Mouse (Mus musculus) MN1 (cell line): ENCODE measurements around the gene Tmem35b.
"Not testable (repeated sequence)": the region's sequence is repeated elsewhere in the genome, so short reads cannot be mapped to it uniquely, and the experiment has no call there.

Source experiments
- DNase-seq: peaks from one replicate; pipeline ENCODE4 v3.0.0-alpha.2; 2016; ENCODE audit warnings: low spot score

Gene Tmem35b

DNA sequence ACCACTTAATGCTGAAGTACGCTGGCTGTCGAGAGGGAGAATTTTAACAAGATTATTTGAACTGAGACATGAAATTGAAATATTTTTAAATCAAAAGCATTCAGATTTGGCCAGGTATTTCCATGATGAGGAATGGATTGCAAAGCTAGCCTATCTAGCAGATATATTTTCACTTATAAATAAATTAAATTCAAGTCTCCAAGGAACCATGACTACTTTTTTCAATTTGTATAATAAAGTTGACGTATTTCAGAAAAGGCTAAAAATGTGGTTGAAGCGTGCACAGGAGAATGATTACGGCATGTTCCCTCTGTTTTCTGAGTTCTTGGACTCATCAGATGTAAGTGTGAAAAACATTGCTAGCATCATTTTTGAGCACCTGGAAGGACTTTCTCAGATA is at the start of gene Tmem35b:
Gene Tmem35b, plus strand, starts transcription at position 301 of the 400 bp plus-strand sequence.
- no peak for DNase-seq

DNA sequence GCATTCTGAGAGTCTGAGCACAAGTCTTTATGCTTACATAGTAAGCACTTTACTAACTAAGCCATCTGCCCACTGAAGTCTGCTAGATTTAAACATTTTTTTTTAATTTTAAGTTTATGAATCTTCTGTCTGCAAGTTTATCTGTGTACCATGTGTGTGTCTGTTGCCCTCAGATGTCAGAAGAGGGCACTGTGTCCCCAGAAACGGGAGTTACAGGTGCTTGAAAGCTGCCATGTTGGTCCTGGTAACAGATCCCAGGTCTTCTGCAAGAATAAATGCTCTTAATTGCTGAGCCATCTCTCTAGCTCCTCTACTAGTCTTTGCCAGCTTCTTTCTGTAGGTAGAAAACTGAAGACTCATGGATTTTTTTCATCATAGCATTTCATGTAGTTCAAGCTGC is 48.6 kb upstream of the Tmem35b start:
- DNase-seq: no peak

DNA sequence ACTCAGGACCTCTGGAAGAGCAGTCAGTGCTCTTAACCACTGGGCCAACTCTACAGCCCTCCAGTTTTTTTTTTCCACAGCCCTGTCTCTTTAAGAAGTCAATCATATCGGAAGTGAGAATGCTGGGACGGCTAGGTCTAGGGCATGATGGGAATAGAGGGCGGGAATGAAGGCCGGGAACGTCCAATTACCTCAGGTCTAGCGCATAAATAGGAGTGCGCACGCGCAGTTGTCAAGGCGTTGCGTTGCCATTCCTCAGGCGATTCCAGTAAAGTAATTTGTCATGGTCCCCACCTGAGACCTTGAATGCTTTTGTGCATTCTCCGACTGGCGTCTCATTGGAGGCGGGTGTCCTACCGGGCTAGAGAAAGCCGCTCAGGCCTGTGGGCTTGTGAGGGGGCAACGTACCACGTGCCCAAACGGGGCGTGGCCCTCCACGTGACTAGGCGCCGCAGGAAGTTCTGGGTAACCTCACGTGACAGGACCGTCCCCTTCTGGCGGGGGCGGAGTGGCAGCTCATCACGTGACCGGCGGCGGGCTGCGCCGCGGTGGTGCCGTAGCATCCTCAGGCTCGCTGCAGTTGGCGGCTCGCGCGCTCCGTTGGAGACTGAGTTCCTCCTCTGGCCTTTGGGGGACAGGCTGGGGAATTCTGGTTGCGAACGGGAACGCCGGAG is 46.5 kb upstream of the Tmem35b start, which contains the start of gene Zmym6:
Gene Zmym6, plus strand, starts transcription at position 509 of the 674 bp plus-strand sequence.
- peak; percentile 88 for DNase-seq

DNA sequence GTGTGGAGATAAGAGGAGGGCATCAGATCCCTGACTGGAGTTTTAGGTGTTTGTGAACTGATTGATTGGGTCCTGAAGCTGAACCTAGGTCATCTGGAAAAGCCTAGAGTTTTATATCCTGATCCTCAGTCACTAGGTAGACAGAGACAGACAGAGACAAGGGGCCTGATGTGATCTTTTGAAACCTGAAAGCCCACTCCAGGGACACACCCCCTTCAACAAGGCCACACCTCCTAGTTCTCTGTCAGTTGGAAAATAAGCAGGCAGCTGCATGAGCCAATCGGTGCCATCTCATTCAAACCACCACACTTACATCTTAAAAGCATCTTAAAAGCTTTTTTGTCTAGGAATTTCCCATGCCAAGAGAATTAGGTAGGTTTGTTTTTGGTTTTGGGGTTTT is 42.7 kb upstream of the Tmem35b start:
- no peak for DNase-seq

DNA sequence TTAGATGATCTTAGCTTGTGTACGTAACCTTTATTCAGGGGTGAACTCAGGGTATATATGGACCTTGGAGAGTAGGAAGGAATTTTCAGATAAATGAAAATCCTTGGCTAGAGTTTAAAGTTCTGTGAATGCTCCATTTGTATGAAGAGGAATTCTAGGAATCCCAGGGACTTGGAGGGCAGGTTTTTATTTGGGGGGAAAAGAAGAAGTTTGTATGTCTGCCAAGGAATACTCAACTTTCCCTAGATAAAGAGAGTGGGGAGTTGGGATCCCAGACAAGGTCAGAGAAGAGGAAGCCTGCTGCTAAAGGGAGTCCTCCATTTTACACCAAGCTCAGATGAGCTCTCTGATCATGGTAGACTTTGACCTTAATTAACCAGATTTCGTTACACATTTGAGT is 40.4 kb upstream of the Tmem35b start:
- DNase-seq: no peak

DNA sequence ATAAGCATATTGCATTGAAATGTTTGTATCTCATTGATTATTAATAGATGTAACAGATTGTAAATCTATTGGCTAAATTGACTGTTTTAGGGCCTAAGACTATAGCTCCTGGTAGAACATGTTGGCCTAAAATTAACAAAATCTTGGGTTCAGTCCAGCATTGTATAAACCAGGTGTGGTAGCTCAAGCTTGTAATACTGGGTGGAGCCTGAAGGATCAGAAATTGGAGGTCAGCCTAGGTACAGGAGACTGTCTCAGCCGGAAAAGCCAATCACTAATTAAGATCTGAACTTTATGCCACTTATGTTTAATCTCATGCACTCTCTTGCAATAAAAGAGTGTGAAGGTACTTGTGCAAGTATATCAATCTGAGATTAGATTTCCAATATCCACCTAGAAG is 37.7 kb upstream of the Tmem35b start:
- no peak for DNase-seq

DNA sequence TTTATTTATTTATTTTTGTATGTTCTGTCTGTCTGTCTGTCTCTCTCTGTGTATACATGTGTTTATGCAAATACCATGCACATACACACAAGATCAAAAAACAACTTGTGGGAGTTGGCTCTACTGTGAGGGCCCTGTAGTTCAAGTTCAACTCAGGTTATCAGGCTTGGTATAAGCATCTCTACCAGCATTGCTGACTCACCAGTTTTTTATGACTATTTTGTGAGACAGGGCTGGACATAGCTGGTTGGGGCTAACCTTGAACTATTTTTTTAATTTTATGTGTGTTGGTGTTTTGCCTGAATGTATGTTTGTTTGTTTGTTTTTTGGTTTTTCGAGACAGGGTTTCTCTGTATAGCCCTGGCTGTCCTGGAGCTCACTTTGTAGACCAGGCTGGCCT is 32.3 kb upstream of the Tmem35b start:
- DNase-seq: no peak

DNA sequence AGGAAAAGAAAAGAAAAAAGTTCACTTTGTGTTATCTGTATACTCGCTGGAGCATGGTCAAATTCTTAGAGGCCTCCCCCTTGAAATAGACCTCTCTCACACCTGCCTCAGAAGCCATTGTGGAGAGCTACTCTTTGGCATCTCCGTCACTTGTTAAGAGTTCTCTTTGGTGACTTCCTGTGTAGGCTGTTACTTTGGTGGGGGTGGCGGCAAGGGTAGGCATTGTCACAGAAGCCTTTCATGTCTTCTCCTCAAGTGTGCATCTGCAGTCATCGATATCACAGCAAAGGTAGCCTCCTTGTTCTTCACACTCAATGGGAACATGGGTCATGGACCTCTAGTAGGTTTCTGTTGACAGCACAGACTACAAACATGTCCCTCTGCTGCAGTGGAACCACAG is 28.4 kb upstream of the Tmem35b start:
- DNase-seq: no peak

DNA sequence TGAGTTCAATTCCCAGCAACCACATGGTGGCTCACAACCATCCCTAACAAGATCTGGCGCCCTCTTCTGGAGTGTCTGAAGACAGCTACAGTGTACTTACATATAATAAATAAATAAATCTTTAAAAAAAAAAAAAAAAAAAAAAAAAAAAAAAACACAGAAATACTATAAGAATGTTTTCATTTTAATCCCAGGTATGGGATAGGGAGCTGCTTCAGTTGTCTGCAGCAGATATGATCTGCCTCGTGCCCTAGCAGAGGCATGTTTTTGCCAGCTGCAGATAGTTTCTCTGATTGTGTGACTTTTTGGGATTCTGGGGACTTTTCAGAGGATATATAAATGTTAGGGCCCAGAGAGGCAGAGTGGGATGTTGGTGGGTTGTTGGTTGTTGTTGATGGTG is 23.9 kb upstream of the Tmem35b start:
- DNase-seq: not testable (repeated sequence)

DNA sequence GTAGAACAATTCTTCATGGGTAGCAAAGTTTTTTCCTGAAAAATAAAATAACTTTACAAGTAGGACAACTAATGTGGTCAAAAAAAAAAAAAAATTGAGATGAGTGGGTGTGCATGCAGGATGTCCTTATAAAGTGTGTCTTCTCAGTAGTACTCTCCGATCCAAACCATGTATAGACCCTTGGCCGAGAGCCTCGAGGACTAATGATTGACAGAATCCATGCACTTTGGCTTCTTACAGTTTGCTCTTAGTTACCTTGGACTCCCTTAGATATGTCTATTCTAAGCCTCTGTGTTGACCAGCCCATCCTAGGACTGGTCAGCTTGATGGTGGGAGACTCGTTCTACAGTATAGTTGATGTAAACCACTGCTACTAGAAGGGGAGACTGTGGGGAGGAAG is 15.9 kb upstream of the Tmem35b start:
- DNase-seq: no peak

DNA sequence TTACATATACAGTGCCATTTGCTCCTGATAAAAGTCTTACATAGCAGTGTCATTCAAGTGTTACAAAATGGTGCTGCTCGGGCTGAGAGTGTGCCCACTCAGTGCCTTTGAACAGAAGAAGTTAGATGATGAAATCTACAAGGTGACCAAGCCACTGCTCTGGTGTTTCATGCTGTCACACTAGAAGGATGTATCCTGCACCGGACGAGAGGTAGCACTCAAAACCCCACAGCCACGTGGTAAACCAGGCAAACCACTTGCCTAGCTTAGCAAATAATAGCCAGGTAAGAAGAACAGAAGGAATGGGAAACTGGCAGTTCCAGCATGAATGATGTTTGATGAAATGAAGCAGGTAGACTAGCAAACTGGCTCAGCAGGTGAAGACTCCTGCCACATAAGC is 12.9 kb upstream of the Tmem35b start:
- no peak for DNase-seq

DNA sequence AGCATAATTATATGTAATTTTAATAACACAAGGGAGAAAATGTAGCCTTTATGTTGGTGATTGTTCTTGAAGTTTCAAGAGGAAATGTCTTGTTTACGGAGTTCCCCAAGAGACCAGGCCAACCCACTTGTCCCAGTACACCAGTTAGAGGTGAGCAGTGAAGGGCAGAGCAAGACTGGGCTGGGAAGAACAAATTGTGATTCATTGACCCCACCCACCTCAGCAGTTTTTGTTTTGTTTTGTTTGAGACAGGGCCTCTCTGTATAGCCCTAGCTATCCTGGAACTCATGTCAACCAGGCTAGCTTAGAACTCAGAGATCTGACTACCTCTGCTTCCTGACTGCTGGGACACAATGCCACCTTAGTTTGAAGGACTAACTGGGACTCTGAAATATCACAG is 840 bp downstream of the Tmem35b start:
- no peak for DNase-seq

DNA sequence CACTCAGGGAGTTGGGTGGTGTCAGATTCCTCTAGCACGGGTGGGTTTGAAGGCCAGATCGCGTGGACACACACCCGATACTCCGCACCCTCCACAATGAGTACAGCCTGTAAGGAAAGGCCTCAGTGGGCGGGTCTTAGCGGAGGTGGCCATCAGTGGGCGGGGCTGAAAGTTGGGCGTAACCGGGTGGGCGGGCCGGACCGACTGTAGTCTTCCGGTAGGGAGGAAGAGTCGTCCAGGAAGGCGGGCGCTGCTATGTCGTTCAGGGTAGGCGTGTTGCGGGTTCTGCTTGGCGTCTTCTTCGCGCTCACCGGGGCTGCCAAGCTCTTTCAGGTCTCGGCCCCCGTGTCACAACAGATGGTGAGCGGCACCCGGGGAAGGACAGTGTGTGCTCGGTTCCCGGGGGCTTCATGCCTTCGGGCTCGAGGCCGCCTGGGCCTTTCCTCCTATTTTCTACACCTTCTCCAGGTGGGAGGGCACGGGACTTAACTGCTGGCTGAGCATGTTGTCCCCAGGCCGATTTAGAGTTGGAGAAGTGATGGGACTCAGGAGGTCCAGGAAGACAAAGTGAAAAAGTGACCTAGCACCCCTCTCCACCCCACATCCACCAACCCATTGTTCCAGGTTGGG is 2.5 kb downstream of the Tmem35b start:
- peak; percentile 70 for DNase-seq

DNA sequence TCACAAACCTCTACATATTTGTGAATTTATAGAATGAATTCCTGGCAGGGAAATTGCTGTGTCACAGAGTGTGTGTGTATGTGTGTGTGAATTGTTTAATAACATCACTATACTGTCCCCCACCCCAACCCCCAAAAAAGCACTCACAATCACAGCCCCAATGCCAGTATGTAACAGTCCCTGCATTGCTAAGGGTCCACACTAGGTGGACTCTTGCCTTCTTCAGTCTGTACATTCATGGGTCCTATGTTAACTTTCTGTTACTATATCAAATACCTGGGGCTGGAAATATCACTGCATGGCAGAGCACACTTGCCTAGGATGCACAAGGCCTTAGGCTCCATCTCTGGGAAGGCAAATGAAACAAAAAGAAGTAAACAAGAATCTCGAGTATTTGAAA is 11.2 kb downstream of the Tmem35b start:
- no peak for DNase-seq

DNA sequence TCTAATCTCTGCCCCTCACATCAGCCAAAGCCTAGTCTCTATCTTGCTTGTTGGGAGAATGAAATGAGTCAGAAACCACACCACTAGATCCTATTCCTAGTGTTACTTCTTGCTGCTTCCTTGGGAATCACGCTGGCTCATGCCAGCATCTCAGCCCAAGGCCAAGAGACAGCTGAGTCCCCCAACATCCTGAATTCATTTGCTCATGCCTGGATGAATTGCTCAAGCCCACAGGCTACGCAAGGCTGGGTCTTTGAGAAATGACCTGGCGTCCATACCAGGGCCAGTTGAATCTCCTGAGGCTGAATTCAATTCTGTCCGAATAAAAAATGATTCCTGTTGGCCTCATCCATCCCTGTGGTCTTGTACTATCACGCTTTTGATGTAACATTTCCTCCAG is 14.1 kb downstream of the Tmem35b start:
- no peak for DNase-seq

DNA sequence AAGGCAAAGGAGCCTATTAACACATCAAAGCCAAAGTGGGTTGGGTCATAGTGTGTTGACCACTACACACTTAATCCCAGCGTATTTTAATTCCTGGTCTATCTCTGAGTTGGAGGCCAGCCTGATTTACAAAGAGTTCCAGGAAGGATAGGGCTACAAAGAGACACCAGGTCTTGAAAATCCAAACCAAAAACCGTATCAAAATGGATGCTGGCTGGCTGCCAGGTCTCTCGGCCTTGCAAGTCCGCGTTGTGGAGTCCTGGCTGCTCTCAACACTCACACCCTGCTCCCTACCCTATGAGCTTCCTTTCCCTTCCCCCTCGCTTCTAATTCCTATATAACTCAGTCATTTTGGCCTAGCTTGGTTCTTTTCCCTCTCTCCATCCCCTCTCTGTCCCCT is 15.0 kb downstream of the Tmem35b start:
- DNase-seq: no peak

DNA sequence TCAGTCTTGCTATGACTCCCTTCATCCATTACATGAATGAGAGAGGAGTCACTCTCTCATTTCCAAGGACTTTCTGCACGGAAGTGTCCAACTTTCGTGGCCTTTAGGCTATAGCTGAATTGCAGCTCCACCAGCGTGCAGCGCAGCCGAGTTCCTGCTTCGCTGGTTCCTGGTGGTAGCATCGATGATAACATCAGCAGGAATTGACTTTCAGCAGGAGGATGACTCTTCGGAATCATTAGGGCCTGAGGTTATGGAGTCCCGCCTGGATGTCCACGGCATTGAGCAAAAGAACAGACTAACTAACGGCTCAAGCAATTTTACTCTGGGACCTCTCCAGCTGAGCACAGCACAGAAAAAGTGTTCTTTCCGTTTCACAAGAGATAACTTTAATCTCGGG is 26.5 kb downstream of the Tmem35b start:
- no peak for DNase-seq

DNA sequence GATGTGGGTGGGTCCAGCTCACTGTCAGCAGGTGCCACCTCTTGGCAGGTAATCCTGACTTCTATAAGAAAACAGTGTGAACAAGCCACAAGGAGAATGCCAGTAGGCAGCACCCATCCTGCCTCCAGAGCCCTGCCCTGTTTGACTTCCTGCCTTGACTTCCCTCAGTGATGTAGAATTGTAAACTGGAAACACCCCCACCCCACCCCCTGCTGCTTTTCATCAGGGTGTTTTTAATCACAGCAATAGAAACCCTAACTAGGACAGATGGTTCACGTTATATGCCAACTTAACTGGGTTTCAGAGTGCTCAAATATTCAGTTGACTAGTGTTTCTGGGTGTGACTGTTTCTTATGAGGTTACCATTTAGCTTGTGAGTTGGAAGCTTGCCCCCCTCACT is 29.9 kb downstream of the Tmem35b start:
- DNase-seq: no peak

DNA sequence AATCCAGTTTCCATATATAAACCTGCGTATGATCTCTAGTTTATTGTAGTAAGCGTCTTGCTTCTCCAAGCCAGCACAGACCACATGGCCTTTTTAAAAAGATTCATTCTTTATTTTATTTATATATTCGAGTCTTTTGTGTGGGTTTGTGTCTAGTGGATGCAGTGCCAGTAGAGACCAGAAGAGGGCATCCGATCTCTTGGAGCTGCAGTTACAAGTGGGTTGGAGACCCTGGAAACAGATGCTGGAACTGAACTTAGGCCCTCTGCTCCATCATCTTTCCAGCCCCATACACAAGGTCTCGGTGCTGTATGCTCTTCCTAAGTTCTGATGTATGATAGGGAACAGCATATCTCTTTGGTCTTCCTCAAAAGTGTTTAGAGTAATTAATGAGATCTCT is 32.3 kb downstream of the Tmem35b start:
- no peak for DNase-seq

DNA sequence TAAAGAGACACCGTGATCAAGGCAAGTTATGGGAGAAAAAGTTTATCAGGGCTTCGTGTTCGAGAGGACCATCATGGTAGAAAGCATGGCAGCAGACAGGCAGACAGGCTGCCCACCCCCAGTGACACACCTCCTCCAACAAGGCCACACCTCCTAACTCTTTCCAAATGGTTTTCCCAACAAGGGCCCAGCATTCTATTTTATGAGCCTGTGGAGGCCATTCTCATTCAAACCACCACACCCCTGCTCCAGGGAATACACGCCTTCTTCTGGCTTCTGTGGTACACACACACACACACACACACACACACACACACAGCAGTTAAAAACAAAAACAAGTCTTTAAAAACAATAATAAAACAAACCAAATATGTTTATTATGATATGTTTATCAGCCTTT is 34.3 kb downstream of the Tmem35b start:
- DNase-seq: no peak

DNA sequence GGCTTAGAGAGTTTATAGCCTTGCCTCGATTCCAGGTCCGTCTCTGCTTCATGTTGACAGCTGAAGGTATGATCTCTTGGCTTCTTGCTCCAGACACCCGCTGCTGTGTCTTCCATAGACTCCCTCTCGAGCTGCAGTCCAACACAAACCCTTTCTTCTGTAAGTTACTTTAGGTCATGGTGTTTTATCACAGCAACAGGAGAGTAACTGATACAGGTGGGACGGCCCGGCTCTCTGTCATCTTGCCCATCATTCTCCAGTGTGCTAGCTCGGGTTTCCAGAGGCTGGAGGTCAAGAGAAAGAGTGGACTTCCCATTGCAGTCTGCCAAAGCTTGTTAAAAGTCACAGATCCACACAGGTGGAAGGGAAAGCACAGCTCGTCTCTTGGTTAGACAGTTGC is 40.4 kb downstream of the Tmem35b start:
- DNase-seq: no peak

DNA sequence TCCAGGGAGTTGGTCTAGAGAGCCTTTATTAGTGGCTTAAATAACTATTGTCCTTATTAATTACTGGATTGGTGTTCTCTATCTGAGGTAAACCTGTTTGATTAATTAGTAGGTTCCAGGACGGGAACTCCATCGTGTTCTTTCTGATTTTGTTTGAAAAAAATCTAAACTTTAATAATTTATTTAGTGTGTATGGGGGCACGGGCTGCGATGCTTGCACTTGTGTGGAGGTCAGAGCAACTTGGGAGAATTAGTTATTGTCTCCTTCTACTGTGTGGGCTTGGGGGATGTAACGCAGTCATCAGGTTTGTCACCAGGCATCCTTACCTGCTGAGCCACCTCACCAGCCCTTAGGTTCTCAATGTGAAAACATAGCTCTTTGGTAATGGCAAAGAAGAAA is 43.6 kb downstream of the Tmem35b start:
- no peak for DNase-seq

DNA sequence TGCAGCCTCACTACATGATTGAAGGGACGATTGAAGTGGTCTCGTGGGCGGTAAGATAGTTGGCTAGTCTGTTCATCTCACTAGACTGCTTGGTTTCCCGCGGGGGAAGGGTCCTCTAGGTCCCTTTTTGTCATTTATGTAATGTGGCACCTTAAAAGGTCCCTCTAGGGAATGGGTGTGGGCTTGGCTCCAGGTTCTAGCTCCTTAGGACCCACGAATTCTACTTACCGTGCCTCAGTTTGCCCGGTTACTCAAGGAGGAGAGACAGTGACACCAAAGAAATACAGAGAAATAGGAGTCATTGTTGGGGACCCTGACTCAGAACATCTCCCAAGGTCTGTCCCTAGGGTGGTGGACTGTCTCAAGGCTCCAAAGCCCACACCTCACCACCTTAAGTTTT is 44.2 kb downstream of the Tmem35b start:
- DNase-seq: no peak
